8 mouse cellular contexts compared by ENCODE assay signal in genomic region chr16:30186701-30187270, GRCm38 (mm10).
DNase-seq lines count a peak whose midpoint lies in the region; ATAC-seq and TF ChIP-seq lines count a peak whose summit lies in the region.

No protein-coding gene starts in this region.

- no peak overlapping the region for H3K4me2 ChIP-seq in midbrain, embryonic 13.5 days (replicated peaks)
- peak overlapping the region; percentile 70 for H3K4me2 ChIP-seq in liver, postnatal 0 days (ENCODE audit: low read depth, low read length)

- TF ChIP-seq EP300 in liver, postnatal 0 days (IDR thresholded peaks at IDR 0.05; ENCODE audit: low read depth), result no peak

- H3K27ac ChIP-seq in midbrain, embryonic 10.5 days (replicated peaks), result peak overlapping the region; percentile 30; the same call in 1 of the 2 replicates
- no peak overlapping the region for H3K27ac ChIP-seq in midbrain, embryonic 13.5 days
- peak overlapping the region; percentile 98 for H3K27ac ChIP-seq in brown adipose tissue, adult 24 weeks (replicated peaks; ENCODE audit: low read depth, low read length)
- H3K27ac ChIP-seq in liver, postnatal 0 days (ENCODE audit: low read depth), result peak overlapping the region; percentile 80; the same call in 1 of the 2 replicates

- 81% methylated on average over 10 of the region's 10 CpGs for WGBS in midbrain, embryonic 10.5 days
- WGBS in midbrain, embryonic 13.5 days, result 87% methylated on average over 10 of the region's 10 CpGs
- WGBS in liver, postnatal 0 days (ENCODE audit: insufficient replicate concordance), result 49% methylated on average over 10 of the region's 10 CpGs

- ATAC-seq in midbrain, embryonic 13.5 days, result no peak
- ATAC-seq in liver, postnatal 0 days, result no peak

- H3K27me3 ChIP-seq in midbrain, embryonic 10.5 days (ENCODE audit: low read depth, poor library complexity, severe bottlenecking), result peaks cover 100% of the 10 kb centered on the region
- peaks cover 92% of the 10 kb centered on the region for H3K27me3 ChIP-seq in midbrain, embryonic 13.5 days
- H3K27me3 ChIP-seq in liver, postnatal 0 days (ENCODE audit: insufficient read depth, low read length), result no peaks in the 10 kb centered on the region

- no peak overlapping the region for H3K4me3 ChIP-seq in midbrain, embryonic 10.5 days
- no peak overlapping the region for H3K4me3 ChIP-seq in midbrain, embryonic 13.5 days (replicated peaks)
- H3K4me3 ChIP-seq in brown adipose tissue, adult 24 weeks (ENCODE audit: insufficient read depth, low read depth, low read length), result peak overlapping the region; percentile 6
- no peak overlapping the region for H3K4me3 ChIP-seq in liver, postnatal 0 days (ENCODE audit: low read depth, low read length)

- intact Hi-C loops in heart, postnatal 10 days (cut with DNase I), result no loop called here

- peaks cover 20% of the 10 kb centered on the region for H3K4me1 ChIP-seq in midbrain, embryonic 10.5 days
- H3K4me1 ChIP-seq in midbrain, embryonic 13.5 days (replicated peaks), result peaks cover 12% of the 10 kb centered on the region
- peaks cover 33% of the 10 kb centered on the region for H3K4me1 ChIP-seq in brown adipose tissue, adult 24 weeks (ENCODE audit: control insufficient read depth, insufficient read depth, insufficient read length, low read length)
- peaks cover 33% of the 10 kb centered on the region for H3K4me1 ChIP-seq in liver, postnatal 0 days (ENCODE audit: insufficient read depth)

- no peaks in the 10 kb centered on the region for H3K36me3 ChIP-seq in midbrain, embryonic 10.5 days
- no peaks in the 10 kb centered on the region for H3K36me3 ChIP-seq in midbrain, embryonic 13.5 days
- H3K36me3 ChIP-seq in liver, postnatal 0 days (replicated peaks; ENCODE audit: insufficient read depth, low read length), result no peaks in the 10 kb centered on the region

- no peak overlapping the region for H3K9ac ChIP-seq in midbrain, embryonic 13.5 days (replicated peaks)
- H3K9ac ChIP-seq in liver, postnatal 0 days (replicated peaks), result no peak overlapping the region

- no peak for DNase-seq in midbrain, embryonic 10.5 days (ENCODE audit: low spot score)
- peak; percentile 75 to 82 for DNase-seq in heart, postnatal 10 days
- no peak for DNase-seq in liver, postnatal 0 days
- DNase-seq in layer of hippocampus, postnatal 25 days (ENCODE audit: extremely low spot score in 1 of 2, low spot score in 1 of 2), result no peak
- no peak for DNase-seq in right cerebral cortex, postnatal 4 days
- no peak for DNase-seq in spleen, postnatal 10 days (ENCODE audit: low spot score in 2 of 2)

- H3K9me3 ChIP-seq in midbrain, embryonic 10.5 days (replicated peaks), result no peaks in the 10 kb centered on the region
- no peaks in the 10 kb centered on the region for H3K9me3 ChIP-seq in midbrain, embryonic 13.5 days
- H3K9me3 ChIP-seq in liver, postnatal 0 days (ENCODE audit: low read length), result no peaks in the 10 kb centered on the region

- no peak for TF ChIP-seq CTCF in liver, postnatal 0 days (IDR thresholded peaks at IDR 0.05; ENCODE audit: low read depth)

Comparison
In these comparisons a context has a peak if more than half of its experiments do, and no peak if none do; other contexts are left out.
1. DNase-seq: peak in heart, postnatal 10 days (2 of 2); none in midbrain, embryonic 10.5 days (single experiment), liver, postnatal 0 days (single experiment), layer of hippocampus, postnatal 25 days (0 of 2), right cerebral cortex, postnatal 4 days (single experiment) and spleen, postnatal 10 days (0 of 2).